Mouse (Mus musculus) gastrocnemius, adult 8-10 months (tissue): Measurements from ENCODE around the gene Auts2. TPM values are rescaled to one million over a fixed set of nuclear protein-coding genes. Genes with fewer than 3 reads are reported as not detected.
"Not testable (repeated sequence)": the region's sequence is repeated elsewhere in the genome, so short reads cannot be mapped to it uniquely, and the experiment has no call there.

Source experiments
- DNase-seq, 2 experiments: peaks; one replicate each; pipeline ENCODE4 v3.0.0; 2022; ENCODE audit warnings: low spot score in 2 of 2
- total RNA-seq, 4 experiments: library from RNA; stranded (reverse); gene quantifications; 2 replicates each; pipeline ENCODE4 v1.2.4; 2022

The Auts2 gene
- 10 to 100 TPM in 2 of 4 experiments, 1 to 10 TPM in 2; 7.6 to 18.8 (median 12.4) TPM for total RNA-seq

DNA sequence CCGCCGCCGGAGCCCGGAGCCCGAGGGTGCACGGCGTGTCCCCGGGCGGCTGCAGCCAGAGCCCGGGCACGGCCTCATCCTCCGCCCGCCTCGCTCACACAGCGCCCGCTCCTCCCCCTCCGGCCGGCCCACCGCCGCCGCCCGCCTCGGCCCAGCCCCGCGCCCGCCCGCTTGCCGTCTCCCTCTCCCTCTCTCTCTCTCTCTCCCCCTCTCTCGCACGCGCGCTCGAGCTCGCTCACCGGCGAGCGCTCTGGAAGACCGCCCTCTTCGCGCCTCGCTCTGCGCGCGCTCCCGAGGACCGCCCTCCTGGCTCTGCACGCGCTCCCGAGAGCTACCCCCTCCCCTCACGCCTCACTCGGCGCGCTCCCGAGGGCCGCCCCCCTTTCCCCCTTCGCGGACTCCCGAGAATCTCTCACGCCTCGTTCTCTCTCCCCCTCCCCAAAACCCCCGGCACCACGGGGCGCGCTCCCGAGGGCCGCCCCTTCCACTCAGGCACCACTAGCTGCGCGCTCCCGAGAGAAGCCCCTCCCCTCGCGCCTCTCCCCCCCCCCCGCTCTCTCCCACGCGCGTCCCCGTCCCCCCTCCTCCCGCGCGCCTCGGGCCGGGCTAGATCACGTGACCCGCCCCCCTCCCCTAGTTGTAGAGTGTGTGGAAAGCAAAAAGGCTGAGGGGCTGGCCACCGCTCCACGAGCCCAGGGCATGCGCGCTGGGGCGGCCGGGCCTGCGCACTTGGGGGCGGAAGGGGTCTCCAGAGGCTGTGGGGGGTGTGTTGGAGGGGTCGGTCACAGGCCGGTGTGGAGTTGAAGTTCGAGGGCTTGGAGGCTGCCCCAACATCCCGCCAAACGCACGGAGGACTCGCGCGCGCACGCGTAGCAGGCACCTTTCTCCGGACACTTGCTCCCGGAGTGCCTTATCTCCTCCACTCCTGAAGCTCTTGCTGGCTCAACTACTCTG is at the start of gene Auts2:
TSS of gene Auts2 (minus strand) at position 227 of the 954 bp plus-strand sequence.
- peak; percentile 72 to 76 for DNase-seq

DNA sequence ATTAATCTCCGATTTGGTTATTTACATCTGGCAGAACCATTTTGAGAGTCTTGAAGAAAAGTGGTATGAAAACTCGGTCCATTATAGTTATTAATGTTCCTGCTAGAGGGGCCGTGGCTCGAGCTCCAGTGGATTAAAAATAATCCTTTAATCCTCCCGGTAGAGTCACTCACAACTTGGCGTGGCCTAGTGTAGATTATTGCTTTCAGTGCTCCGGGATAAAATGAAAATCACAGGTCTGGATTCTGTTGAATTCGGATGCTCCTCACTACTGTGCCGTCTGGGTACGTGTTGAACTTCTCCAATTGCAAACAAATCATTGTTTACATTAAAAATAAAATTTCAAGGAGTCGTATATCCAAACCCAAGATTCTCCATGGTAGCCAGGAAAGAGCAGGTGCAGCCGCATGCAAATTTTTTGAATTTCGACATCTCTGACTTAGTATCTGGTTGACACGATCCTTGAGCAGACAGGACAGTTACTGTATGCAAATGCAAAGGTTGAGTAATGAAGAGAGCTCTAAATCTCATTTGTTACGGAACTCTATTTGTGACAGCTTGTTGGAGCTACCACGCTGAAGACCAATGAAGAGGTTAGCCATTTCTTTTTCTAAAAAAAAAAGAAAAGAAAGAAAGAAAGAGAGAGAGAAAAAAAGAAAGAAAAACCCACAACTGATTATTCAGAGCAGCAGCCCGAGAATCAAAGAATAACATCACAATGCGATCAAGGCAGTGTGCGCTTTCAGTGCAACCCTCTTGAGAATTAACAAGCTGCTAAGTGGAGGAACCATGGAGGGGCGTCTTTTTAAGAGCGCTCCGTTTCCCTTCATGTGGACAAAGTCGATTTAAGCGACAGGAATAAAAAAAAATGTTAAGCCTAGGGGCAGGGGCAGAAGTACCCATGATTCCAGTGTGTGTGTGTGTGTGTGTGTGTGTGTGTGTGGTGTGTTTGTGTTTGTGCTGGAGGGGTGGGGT is 48.9 kb upstream of the Auts2 start:
- no peak for DNase-seq

DNA sequence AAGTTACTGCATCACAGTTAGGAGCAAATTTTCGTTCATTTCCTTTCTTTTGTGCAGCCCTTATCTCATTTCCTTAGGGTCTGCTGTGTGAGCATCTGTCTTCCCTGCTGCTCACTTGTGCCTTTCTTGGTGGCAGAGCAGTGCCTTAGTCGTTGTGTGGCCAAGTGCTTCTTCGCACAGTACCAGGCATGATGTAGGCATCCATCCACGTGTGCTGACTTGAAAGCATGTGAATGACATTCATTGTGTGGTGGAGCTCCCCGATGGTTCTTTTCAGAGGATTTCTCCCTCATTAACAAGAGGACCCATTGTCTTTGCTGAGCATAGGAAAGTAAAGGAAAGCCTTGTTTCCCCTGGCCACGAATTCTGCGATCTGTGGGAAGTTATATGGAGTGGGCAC is 36.6 kb upstream of the Auts2 start:
- DNase-seq: no peak

DNA sequence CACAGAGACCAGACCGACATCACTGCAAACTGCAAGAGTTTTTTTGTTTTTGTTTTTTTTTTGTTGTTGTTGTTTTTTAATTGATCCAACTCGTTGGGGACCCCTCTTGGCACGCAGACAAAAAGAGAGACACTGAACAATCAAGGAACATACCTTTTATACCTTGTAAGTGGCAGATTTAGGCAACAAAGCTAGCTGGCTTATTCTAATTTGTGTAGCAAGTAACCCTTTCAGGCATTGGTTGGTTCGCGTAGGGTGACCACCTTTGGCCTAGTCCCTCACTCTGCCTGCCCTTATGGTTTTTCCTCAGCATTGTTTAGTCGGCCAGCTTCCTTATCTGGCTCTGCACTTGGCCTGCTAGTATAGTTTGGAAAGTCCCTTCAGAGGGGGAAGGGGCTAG is 17.6 kb upstream of the Auts2 start:
- not testable (repeated sequence) for DNase-seq

DNA sequence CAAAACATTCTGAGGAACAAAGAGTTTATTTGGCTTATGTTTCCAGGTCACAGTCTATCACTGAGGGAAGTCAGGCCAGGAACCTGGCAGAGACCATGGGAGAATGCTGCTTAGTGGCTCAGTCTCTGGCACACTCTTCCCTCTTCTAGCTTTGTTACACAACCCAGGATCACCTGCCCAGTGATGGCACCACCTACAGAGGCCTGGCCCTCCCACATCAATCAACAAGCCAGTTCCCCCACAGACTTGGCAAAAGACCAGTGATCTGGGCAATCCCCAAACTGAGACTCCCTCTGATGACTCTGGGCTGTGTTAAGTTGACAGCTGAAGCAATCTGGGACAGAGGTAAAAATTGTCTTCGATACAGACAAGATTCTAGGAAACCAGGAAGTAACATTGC is 2.6 kb upstream of the Auts2 start:
- DNase-seq: no peak

DNA sequence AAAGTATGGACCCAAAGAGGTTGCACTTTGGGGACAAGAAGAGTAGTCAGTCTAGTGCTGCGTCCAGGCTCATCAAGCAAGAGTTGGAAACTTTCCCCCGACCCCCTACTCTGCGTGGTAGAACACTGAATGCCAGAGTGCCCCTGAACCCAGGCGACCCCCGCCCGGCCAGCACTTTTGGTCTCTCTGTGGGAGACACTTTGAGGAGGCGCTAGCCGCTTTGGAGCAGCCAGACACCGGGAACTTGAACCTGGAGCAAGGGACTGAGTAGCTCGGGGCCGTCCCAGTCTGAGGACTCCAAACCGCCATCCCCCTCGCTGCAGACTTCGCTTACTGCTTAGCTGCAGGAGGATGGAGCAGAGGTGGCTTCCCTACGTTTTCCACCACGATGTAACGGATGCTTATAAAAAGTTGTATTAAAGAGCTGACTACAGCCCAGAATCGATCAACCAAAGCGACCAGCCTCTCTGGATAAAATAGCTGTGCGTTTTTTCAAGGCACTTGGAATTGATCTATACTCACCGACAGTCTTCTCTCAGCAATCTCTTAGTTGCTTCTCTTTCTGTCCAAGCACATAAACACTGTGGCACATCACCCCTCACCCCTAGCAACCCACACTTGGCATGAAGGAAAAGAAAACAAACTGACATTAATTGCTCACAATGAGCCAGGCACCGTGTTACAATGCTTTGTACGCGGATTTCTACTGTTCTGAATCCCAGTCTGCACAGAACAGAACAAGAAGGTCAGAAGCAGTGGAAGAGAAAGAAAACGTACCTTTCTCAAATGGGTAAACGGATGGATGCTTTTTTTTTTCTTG is 1.2 kb upstream of the Auts2 start:
- DNase-seq: no peak

DNA sequence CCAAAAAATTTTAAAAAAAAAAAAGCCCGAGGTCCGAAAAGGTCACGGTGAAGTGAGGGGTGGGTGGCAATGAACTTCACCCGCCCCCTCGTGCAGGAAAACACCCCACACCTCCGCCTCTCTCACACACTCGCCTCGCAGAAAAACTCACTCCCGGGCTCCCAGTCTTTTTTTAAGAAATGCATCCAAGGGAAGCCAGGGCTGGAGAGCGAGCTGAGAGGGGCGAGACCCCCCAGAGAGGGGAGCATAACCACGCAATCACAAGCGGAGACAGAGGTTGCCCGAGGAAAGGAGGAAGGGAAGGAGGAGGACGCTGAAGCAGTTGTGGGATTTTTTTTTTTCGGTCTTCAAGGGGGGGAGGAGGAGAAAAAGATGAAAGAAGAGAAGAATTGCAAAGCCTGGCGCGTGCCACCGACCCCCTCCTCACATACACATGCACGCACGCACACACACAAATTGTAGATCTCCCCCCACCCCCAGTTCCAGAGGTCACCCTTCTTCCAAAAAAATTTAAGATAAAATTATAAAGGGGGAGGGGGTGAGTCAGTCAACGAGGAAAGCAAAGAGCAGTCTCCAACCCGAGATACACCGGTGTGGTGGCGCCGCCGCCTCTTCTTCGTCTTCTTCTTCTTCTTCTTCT is 643 bp downstream of the Auts2 start:
- no peak for DNase-seq

DNA sequence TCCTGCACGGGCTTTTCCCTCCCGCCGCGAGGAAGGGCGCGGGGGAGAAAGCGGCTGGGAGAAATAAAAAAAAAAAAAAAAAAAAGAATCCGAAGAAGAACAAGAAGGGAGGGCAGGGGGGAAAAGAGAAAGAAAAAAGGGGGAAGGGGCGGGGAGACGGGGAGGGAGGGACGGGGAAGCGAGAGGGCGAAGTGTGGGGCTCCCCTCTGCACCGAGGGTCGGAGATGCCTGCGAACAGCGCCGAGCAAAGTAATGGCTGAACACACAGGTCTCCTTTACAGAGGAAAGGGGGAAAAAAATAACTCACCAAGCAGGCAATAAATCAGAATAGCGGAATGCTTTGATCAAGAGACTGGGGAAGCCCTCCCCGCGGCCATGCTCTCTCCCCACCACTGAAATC is 1.2 kb downstream of the Auts2 start:
- DNase-seq: no peak

DNA sequence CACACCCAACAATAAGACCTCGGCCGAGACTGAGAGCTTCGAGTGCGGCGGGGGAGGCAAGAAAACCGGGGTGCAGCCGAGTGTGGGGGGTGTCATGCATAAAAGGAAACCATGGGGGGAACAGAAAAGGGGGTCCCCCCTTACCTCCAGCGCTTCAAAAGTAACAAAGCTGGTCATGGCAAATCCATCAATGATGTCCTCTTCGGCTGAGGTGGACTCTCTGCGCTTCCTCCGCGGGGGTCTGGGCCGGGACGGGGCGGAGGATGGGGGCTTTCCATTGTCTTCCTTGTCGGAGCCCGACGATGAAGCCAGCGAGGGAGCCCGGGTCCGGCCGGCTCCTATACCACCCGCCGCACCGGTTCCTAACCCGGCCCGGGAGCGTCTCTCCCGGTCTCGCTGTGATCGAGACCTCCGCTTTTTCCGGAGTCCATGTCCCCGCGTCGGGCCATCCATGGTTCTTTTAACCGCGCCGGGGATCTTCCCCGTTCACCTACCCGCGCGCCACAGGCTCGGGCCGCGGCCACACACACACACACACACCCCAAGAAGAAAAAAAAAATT is 1.7 kb downstream of the Auts2 start:
- no peak for DNase-seq

DNA sequence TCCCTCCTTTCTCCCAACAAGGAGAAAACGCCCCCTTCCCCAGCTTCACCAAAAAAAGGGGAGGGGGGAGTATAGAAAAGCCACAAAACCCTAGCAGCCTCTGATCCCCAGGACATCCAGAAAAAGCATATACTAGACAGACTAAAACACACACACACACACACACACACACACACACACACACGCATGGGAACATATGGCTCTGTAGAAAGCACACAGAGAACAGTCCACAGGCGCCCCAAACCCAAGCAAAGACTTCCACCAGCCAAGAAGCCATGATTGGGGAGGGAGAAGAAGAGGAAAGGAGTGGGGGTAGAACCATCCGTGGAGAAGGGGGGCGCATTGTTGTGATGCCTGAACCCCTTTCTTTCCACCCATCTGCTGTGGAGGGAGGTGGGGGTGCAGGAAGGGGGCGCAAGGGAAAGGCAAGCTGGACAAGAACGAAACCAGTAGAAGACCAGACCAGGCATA is 2.3 kb downstream of the Auts2 start:
- DNase-seq: no peak

DNA sequence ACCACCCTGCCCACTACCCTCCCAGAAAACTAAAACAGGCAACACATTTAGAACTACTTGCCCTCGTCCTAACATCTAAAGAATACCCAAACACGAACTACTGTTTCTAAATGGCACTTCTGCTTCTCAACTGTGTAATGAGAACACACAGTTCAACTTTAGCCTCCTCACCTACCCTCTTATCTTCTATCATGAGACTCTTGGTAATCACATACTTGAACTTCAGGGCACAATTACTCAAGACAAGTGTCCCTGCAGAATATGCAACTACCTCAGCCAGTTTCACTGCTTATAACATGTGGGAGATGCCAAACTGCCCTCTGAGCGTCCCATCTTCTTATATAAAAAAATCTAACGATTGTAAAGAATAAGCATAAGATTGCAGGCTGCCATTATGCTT is 5.7 kb downstream of the Auts2 start:
- DNase-seq: no peak

DNA sequence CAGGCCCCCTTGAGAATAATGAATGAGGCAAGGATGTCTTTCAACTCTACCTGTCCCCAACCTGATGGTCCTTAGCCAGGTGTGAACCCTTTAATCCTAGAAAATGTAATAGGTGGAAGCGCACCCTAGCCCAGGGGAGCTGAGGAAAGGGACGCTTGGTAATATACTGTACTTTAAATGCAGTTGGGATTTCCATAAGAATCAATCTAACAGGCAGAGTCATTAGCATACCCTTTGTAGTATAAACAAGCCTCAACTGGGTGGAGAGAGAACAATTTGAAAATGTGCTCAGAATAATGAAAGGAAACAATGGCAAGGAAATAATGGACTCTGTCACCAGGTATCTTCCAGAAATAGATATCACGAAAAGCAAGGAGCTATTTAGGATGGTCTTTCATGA is 16.7 kb downstream of the Auts2 start:
- no peak for DNase-seq

DNA sequence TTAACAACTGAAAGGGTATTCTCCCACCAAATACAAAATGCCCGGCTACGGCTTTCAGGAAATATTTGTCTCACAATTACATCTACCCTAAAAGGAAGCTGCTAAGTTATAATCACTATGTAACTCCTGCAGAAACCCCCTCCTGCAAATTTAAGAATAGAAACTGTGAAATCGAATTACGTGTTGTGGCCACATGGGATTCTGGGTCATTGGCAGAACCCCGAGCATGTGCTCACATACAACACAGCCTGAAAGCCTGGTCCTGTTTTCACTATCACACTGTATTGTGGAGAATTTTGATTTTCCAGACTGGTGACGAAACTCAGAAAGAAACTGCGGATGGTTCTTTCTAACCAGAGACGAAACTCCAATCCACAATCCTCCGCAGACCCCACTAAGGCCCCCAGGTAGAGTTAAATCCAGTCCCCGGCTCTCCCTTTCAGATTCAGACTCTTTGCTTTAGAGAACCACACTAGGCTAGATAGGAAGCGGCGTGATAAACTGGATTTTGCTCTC is 21.7 kb downstream of the Auts2 start:
- DNase-seq: no peak

DNA sequence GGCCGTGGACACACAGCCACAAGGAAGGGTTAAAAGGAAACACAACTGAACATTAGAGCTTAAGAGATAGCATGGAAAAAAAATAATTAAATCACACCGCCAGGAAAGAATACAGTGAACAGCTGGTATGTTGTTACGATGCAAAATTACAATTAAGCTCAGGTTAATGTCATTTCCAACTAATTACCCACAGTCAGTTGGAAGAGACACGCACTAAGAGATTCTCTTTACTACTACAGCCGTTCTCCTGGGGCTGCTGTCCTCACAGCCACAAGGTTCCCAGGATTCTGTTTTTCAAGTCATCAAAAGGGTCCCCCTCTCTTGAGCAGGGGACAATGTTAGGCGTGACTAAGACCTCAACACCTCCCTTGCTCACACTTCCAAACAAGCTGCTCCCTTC is 25.3 kb downstream of the Auts2 start:
- no peak for DNase-seq

DNA sequence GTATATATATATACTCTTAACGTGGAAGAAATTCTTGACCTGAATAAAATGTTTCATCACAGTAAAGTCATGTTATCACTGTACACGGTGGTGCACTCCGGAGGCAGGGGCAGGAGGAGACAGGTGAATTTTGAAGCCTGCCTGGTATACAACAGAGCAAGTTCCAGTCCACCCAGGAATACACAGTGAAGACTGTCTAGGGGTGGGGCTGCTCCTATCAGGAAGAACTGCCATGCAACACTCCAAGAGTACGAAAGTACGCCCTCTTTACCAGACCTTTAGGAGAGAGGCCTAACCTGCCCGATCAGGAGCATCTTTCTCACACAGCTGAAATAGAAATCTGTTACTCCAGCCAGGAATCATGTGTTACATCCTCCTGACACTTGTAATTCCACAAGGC is 28.6 kb downstream of the Auts2 start:
- DNase-seq: no peak

DNA sequence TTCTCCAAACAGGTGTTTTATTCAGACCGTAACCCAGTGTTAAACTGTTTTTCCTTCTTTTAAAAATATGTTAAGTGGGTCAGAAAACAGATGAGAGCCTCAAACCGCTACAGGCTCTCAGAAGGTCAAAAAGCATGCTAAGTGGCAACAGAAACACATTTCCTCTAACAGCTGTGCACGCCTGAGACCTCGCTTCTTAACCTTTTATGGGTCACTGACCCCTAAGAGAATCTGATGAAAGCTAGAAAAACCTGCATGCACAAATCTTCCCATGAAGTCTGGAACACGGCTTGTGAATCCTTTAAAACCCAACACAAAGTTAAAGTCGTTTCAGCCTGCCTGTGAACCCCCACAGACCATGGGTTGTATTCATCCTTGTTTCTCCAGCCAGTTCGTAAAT is 29.9 kb downstream of the Auts2 start:
- no peak for DNase-seq

DNA sequence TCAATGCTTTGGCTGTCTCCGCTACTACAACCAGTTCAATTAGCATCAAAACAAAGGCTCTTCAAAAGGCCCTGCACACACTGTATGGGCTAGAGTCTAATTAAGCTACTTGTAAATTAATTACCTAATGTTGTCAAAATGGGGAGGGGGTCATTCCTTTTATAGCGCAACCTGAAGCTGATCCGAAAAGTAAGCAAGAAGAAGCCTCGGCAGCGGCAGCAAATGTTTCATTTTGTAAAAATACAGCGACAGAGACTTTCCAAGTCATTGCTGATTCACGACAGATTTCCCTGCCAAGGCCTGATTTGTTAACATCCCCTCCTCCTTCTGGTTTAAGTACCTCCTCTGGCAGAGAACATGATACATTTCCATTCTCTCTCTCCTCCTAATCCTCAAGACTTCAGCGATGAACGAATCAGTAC is 33.7 kb downstream of the Auts2 start:
- no peak for DNase-seq

DNA sequence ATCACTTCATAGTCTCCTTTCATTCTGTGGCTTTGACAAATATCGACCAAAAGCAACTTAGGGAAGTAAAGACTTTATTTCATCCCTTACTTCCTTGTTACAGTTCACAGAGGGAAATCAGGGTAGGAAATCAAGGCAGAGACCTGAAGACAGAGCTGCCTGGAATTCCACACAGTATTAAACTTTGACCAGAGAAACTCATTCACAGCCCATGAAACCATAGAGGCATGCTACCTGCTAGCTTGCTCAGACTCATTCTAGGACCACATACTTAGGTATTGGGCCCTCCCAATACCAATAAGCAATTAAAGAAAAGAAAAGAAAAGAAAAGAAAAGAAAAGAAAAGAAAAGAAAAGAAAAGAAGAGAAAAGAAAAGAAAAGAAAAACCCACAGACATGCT is 38.3 kb downstream of the Auts2 start:
- DNase-seq: no peak

DNA sequence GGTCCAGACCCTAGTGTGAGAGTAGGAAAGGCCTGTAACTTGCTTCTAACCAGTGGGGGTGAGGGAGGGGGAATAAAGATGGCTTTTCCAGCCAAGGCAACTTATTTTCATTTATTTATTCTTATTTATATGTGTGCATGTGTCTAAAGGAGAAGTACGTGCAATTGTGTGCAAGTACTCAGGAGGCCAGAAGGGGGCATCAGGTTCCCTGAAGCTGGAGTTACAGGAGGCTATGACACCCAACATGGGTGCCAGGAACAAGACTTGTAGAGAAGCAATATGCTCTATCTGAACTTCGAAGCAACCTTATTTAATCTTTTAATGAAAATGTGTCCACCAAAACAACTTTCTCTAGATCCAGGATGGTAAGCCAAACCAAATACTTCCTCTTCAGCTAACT is 39.7 kb downstream of the Auts2 start:
- DNase-seq: no peak

DNA sequence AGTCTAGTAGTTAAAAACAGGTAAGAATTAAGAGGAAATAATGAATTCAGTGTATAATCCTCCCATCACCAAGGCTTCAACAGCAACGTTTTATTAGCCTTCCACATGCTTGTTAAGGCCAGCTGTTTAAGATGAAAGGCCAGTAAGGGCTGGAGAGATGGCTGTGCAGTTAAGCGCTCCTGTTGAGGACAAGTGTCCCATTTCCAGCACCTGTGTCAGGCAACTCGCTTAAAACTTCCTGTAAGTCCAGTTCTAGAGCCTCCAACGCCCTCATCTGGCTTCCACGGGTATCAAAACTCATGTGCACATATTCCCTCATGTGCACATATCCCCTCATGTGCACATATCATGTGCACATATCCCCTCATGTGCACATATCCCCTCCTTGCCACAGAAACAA is 41.1 kb downstream of the Auts2 start:
- no peak for DNase-seq
